Mouse (Mus musculus) megakaryocyte, embryonic 14.5 days (primary cell): Measurements from ENCODE around the gene Mtif3.

ENCODE experiments used
- FLI1 ChIP-seq: IDR thresholded peaks from 2 replicates; pipeline ENCODE4 v1.6.1; 2012; ENCODE audit warnings: low read length, inconsistent platforms, mixed read lengths
- GATA1 ChIP-seq: IDR thresholded peaks from 3 replicates; pipeline ENCODE4 v1.6.1; 2012; ENCODE audit warnings: mixed read lengths, low read length, inconsistent platforms, borderline replicate concordance

- no peak for TF ChIP-seq GATA1
- no peak for TF ChIP-seq FLI1
Observed at GRCm38 (mm10) chr5:146994973-146995372, 31.4 kb upstream of the Mtif3 start.
